Mouse (Mus musculus) heart, adult 9 months (tissue): ENCODE results near the gene Fndc1.
A peak's percentile ranks its signal among the peaks of the same experiment; 100 is the strongest.

Experiments
- DNase-seq, 2 experiments: peaks; one replicate each; pipeline ENCODE4 v3.0.0; 2022; ENCODE audit warnings: low spot score in 2 of 2

Fndc1 gene

GRCm38 (mm10) chr17:7826819-7827515 lies at the start of gene Fndc1:
Fndc1 (minus strand) TSS chr17:7827302.
- DNase-seq: peak; percentile 45 to 56

GRCm38 (mm10) chr17:7876541-7876940 lies 49.4 kb upstream of the Fndc1 start:
- DNase-seq: no peak

- no peak for DNase-seq
Observed at GRCm38 (mm10) chr17:7875941-7876461, 48.9 kb upstream of the Fndc1 start.

- no peak for DNase-seq
Observed at GRCm38 (mm10) chr17:7874776-7875531, 47.9 kb upstream of the Fndc1 start.

GRCm38 (mm10) chr17:7873382-7873781 lies 46.3 kb upstream of the Fndc1 start:
- DNase-seq: no peak

GRCm38 (mm10) chr17:7871800-7872199 lies 44.7 kb upstream of the Fndc1 start:
- no peak for DNase-seq

GRCm38 (mm10) chr17:7870862-7871605 lies 43.9 kb upstream of the Fndc1 start:
- DNase-seq: no peak

GRCm38 (mm10) chr17:7869114-7869513 lies 42.0 kb upstream of the Fndc1 start:
- DNase-seq: peak in 1 of 2 experiments; percentile 24

GRCm38 (mm10) chr17:7868631-7869030 lies 41.5 kb upstream of the Fndc1 start:
- peak; percentile 36 to 58 for DNase-seq

- DNase-seq: peak in 1 of 2 experiments; percentile 28
Observed at GRCm38 (mm10) chr17:7864740-7865139, 37.6 kb upstream of the Fndc1 start.

GRCm38 (mm10) chr17:7863745-7864144 lies 36.6 kb upstream of the Fndc1 start:
- peak in 1 of 2 experiments; percentile 42 for DNase-seq

- DNase-seq: no peak
Observed at GRCm38 (mm10) chr17:7860845-7861360, 33.8 kb upstream of the Fndc1 start.

GRCm38 (mm10) chr17:7857658-7858057 lies 30.6 kb upstream of the Fndc1 start:
- no peak for DNase-seq

- no peak for DNase-seq
Observed at GRCm38 (mm10) chr17:7855851-7856250, 28.7 kb upstream of the Fndc1 start.

GRCm38 (mm10) chr17:7851979-7852378 lies 24.9 kb upstream of the Fndc1 start:
- no peak for DNase-seq

GRCm38 (mm10) chr17:7851527-7851926 lies 24.4 kb upstream of the Fndc1 start:
- DNase-seq: no peak

GRCm38 (mm10) chr17:7850246-7850645 lies 23.1 kb upstream of the Fndc1 start:
- no peak for DNase-seq

GRCm38 (mm10) chr17:7840505-7841290 lies 13.6 kb upstream of the Fndc1 start:
- DNase-seq: peak; percentile 82 to 86

GRCm38 (mm10) chr17:7827586-7827985 lies 484 bp upstream of the Fndc1 start:
- DNase-seq: no peak

- DNase-seq: peak; percentile 55 to 63
Observed at GRCm38 (mm10) chr17:7825416-7825815, 1.7 kb downstream of the Fndc1 start.

GRCm38 (mm10) chr17:7821553-7822186 lies 5.4 kb downstream of the Fndc1 start:
- peak in 1 of 2 experiments; percentile 31 for DNase-seq
